Mouse (Mus musculus): ENCODE results near the gene Gm49353. TPM values are rescaled to one million over a fixed set of nuclear protein-coding genes. Genes with fewer than 3 reads are reported as not detected.

The Gm49353 gene
- polyA plus RNA-seq (2015; fragmentation: Nextera tagmentation; extraction: Ambion mirVana) = 10.6 and 12.3 TPM in 2 replicates

GRCm38 (mm10) chr10:29198642-29199041, at the start of gene Gm49353:
Gene Gm49353, plus strand, starts transcription at chr10:29198954.
- H3K4me2 ChIP-seq = no peak within 1 kb of the TSS
- no peak for ATAC-seq (replicated peaks)
- H3K4me3 ChIP-seq = no peak within 1 kb of the TSS
- H3K27me3 ChIP-seq (replicated peaks) = no peaks in the 10 kb centered on the region
- no peak within 1 kb of the TSS for H3K9ac ChIP-seq
- H3K27ac ChIP-seq = no peak within 1 kb of the TSS
- H3K4me1 ChIP-seq = no peaks in the 10 kb centered on the region
- H3K36me3 ChIP-seq (replicated peaks) = peaks cover 51% of the 10 kb centered on the region
- H3K9me3 ChIP-seq = no peaks in the 10 kb centered on the region
- 91% methylated on average over 7 of the region's 7 CpGs for WGBS

GRCm38 (mm10) chr10:29155304-29155703, 43.5 kb upstream of the Gm49353 start:
- Histone ChIP-seq H3K4me2 (no peak overlapping the region), H3K4me1 (peaks cover 5% of the 10 kb centered on the region), H3K27ac (no peak overlapping the region), H3K4me3 (no peak overlapping the region), H3K27me3 (replicated peaks) (no peaks in the 10 kb centered on the region), H3K36me3 (replicated peaks) (peaks cover 34% of the 10 kb centered on the region; the same call in 1 of the 2 replicates), H3K9ac (no peak overlapping the region), H3K9me3 (no peaks in the 10 kb centered on the region)
- ATAC-seq (replicated peaks) = 0 out of 2 replicates have a peak, but pooled peaks have one; percentile 8
- WGBS = 70% methylated on average over 3 of the region's 3 CpGs

- H3K36me3 ChIP-seq (replicated peaks) = peaks cover 26% of the 10 kb centered on the region; the same call in 1 of the 2 replicates
- H3K4me2 ChIP-seq = no peak overlapping the region
- H3K9ac ChIP-seq = no peak overlapping the region
- H3K4me1 ChIP-seq = no peaks in the 10 kb centered on the region
- no peaks in the 10 kb centered on the region for H3K27me3 ChIP-seq (replicated peaks)
- 88% methylated on average over 2 of the region's 2 CpGs for WGBS
- no peak for ATAC-seq (replicated peaks)
- no peaks in the 10 kb centered on the region for H3K9me3 ChIP-seq
- H3K27ac ChIP-seq = no peak overlapping the region
- H3K4me3 ChIP-seq = no peak overlapping the region
Observed at GRCm38 (mm10) chr10:29161664-29162063, 37.1 kb upstream of the Gm49353 start.

- H3K4me3 ChIP-seq = no peak overlapping the region
- H3K9ac ChIP-seq = no peak overlapping the region
- H3K27me3 ChIP-seq (replicated peaks) = no peaks in the 10 kb centered on the region
- H3K9me3 ChIP-seq = 0 out of 2 replicates have a peak, but pooled peaks cover 6% of the 10 kb centered on the region
- WGBS = 84% methylated on average over 2 of the region's 2 CpGs
- no peak overlapping the region for H3K4me2 ChIP-seq
- no peaks in the 10 kb centered on the region for H3K4me1 ChIP-seq
- H3K36me3 ChIP-seq (replicated peaks) = peaks cover 38% of the 10 kb centered on the region
- no peak overlapping the region for H3K27ac ChIP-seq
- no peak for ATAC-seq (replicated peaks)
Observed at GRCm38 (mm10) chr10:29173778-29174177, 25.0 kb upstream of the Gm49353 start.

DNA sequence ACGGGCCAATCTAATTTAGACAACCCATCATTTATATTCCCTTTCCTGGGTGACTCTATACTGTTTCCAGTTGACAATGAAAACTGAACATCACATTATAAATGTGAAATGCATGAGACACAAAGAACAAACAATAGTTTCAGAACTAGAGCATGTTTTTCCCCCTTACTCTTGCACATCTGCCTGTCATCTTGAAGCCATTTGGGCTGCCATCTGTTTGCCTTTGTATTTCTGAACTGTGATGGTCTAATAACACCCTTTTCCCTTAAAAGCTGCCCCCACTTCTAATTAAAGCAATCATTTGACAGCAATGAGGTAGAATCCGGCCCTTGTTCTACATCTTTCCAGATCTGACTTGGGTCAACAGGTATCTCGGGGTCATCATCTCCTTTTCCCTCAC, 23.1 kb upstream of the Gm49353 start:
- H3K4me3 ChIP-seq = no peak overlapping the region
- H3K4me1 ChIP-seq = no peaks in the 10 kb centered on the region
- peaks cover 40% of the 10 kb centered on the region for H3K36me3 ChIP-seq (replicated peaks)
- ATAC-seq (replicated peaks) = no peak
- H3K9ac ChIP-seq = no peak overlapping the region
- no peaks in the 10 kb centered on the region for H3K27me3 ChIP-seq (replicated peaks)
- 0 out of 2 replicates have a peak, but pooled peaks cover 6% of the 10 kb centered on the region for H3K9me3 ChIP-seq
- no peak overlapping the region for H3K4me2 ChIP-seq
- 88% methylated on average over 3 of the region's 3 CpGs for WGBS
- no peak overlapping the region for H3K27ac ChIP-seq

GRCm38 (mm10) chr10:29176881-29177280, 21.9 kb upstream of the Gm49353 start:
- ATAC-seq (replicated peaks) = no peak
- Histone ChIP-seq H3K9ac (no peak overlapping the region), H3K4me1 (no peaks in the 10 kb centered on the region), H3K27ac (no peak overlapping the region), H3K9me3 (no peaks in the 10 kb centered on the region), H3K4me2 (no peak overlapping the region), H3K27me3 (replicated peaks) (no peaks in the 10 kb centered on the region), H3K4me3 (no peak overlapping the region), H3K36me3 (replicated peaks) (peaks cover 39% of the 10 kb centered on the region)
- WGBS = 74% methylated on average over 4 of the region's 4 CpGs

GRCm38 (mm10) chr10:29178003-29178402, 20.8 kb upstream of the Gm49353 start:
- no peaks in the 10 kb centered on the region for H3K4me1 ChIP-seq
- H3K9ac ChIP-seq = no peak overlapping the region
- H3K36me3 ChIP-seq (replicated peaks) = peaks cover 41% of the 10 kb centered on the region
- no peak overlapping the region for H3K27ac ChIP-seq
- no peak overlapping the region for H3K4me2 ChIP-seq
- WGBS = 37% methylated on average over 2 of the region's 2 CpGs
- no peaks in the 10 kb centered on the region for H3K27me3 ChIP-seq (replicated peaks)
- no peaks in the 10 kb centered on the region for H3K9me3 ChIP-seq
- H3K4me3 ChIP-seq = no peak overlapping the region
- no peak for ATAC-seq (replicated peaks)

DNA sequence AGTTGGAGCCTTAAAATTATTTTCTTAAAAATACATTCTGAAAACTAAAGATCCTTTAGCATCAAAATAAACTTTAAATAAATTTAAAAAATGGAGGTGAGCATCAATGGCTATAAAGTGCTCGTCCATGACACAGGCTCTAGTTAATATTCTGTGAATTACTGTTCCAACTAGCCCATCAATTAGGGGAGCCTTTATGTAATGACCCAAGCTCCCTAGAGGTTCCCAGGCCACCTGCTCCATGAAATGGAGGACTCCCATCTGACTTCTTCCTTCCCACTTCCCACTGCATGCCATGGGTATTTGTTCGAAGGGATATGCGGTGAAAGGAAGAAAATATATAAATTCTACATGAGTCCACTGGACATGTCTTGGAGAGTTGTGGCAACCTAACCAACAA, 18.5 kb upstream of the Gm49353 start:
- no peak overlapping the region for H3K4me3 ChIP-seq
- no peak overlapping the region for H3K4me2 ChIP-seq
- no peaks in the 10 kb centered on the region for H3K9me3 ChIP-seq
- no peak overlapping the region for H3K27ac ChIP-seq
- peaks cover 35% of the 10 kb centered on the region for H3K36me3 ChIP-seq (replicated peaks)
- no peak overlapping the region for H3K9ac ChIP-seq
- no peak for ATAC-seq (replicated peaks)
- WGBS = 56% methylated on average over 3 of the region's 3 CpGs
- no peaks in the 10 kb centered on the region for H3K27me3 ChIP-seq (replicated peaks)
- H3K4me1 ChIP-seq = no peaks in the 10 kb centered on the region

- no peak overlapping the region for H3K9ac ChIP-seq
- H3K9me3 ChIP-seq = no peaks in the 10 kb centered on the region
- no peaks in the 10 kb centered on the region for H3K27me3 ChIP-seq (replicated peaks)
- no peak overlapping the region for H3K4me2 ChIP-seq
- ATAC-seq (replicated peaks) = no peak
- WGBS = 58% methylated on average over 2 of the region's 2 CpGs
- H3K4me3 ChIP-seq = no peak overlapping the region
- H3K4me1 ChIP-seq = no peaks in the 10 kb centered on the region
- no peak overlapping the region for H3K27ac ChIP-seq
- peaks cover 28% of the 10 kb centered on the region for H3K36me3 ChIP-seq (replicated peaks)
Observed at GRCm38 (mm10) chr10:29181046-29181445, 17.7 kb upstream of the Gm49353 start.

DNA sequence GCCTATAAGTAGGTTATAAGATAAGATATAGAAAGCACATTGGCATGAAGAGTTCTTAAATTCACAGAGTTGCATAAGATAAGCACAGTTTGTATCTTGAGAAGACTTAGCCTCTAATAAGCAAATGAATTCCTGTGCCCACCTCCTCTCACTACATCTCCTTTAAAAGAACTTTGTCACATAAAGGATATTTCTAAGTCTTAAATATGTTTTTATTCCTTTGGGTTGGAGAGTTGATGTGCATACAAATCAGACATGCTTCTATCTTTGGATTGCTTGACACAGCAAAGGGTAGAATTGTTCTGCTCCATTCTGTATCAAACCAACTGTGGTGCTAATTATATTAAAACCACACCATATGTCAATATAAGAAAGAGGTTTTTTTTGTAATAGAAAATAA, 5.0 kb upstream of the Gm49353 start:
- H3K4me1 ChIP-seq = no peaks in the 10 kb centered on the region; the same call in 1 of the 2 replicates
- peaks cover 35% of the 10 kb centered on the region for H3K36me3 ChIP-seq (replicated peaks)
- ATAC-seq (replicated peaks) = no peak

DNA sequence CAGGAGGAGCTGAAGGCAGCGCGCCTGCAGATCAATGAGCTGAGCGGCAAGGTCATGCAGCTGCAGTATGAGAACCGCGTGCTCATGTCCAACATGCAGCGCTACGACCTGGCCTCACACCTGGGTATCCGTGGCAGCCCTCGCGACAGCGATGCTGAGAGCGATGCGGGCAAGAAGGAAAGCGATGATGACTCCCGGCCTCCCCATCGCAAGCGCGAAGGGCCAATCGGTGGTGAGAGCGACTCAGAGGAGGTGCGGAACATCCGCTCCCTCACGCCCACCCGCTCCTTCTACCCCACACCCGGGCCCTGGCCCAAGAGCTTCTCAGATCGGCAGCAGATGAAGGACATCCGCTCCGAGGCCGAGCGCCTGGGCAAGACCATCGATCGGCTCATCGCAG, 1.9 kb upstream of the Gm49353 start:
- no peak overlapping the region for H3K9ac ChIP-seq
- H3K36me3 ChIP-seq (replicated peaks) = peaks cover 51% of the 10 kb centered on the region
- no peak overlapping the region for H3K4me2 ChIP-seq
- H3K27ac ChIP-seq = no peak overlapping the region
- H3K9me3 ChIP-seq = no peaks in the 10 kb centered on the region
- no peak overlapping the region for H3K4me3 ChIP-seq
- no peak for ATAC-seq (replicated peaks)
- no peaks in the 10 kb centered on the region for H3K27me3 ChIP-seq (replicated peaks)
- no peaks in the 10 kb centered on the region for H3K4me1 ChIP-seq
- WGBS = 96% methylated on average over 33 of the region's 33 CpGs

More for the DNA sequence above, 5.0 kb upstream of the Gm49353 start:
- Histone ChIP-seq H3K27me3 (replicated peaks) (no peaks in the 10 kb centered on the region), H3K4me2 (no peak overlapping the region), H3K4me3 (no peak overlapping the region), H3K9me3 (no peaks in the 10 kb centered on the region), H3K27ac (no peak overlapping the region), H3K9ac (no peak overlapping the region)

- H3K9me3 ChIP-seq = no peaks in the 10 kb centered on the region
- H3K27me3 ChIP-seq (replicated peaks) = no peaks in the 10 kb centered on the region
- no peaks in the 10 kb centered on the region for H3K4me1 ChIP-seq
- no peak overlapping the region for H3K27ac ChIP-seq
- WGBS = 81% methylated on average over 3 of the region's 3 CpGs
- ATAC-seq (replicated peaks) = no peak
- H3K4me2 ChIP-seq = no peak overlapping the region
- H3K9ac ChIP-seq = no peak overlapping the region
- no peak overlapping the region for H3K4me3 ChIP-seq
- peaks cover 47% of the 10 kb centered on the region for H3K36me3 ChIP-seq (replicated peaks)
Observed at GRCm38 (mm10) chr10:29199835-29200234, 1.1 kb downstream of the Gm49353 start.

- Histone ChIP-seq H3K4me2 (no peak overlapping the region), H3K9ac (no peak overlapping the region), H3K36me3 (replicated peaks) (peaks cover 46% of the 10 kb centered on the region), H3K9me3 (no peaks in the 10 kb centered on the region), H3K4me3 (no peak overlapping the region), H3K4me1 (no peaks in the 10 kb centered on the region), H3K27me3 (replicated peaks) (no peaks in the 10 kb centered on the region), H3K27ac (no peak overlapping the region)
- peak; percentile 28 for ATAC-seq (replicated peaks)
- WGBS = 95% methylated on average over 1 of the region's 1 CpGs
Observed at GRCm38 (mm10) chr10:29200609-29201008, 1.9 kb downstream of the Gm49353 start.

Measured in midbrain, embryonic 15.5 days (tissue).